Mouse (Mus musculus): ENCODE results near the gene Slc23a2. TPM values are rescaled to one million over a fixed set of nuclear protein-coding genes. Genes with fewer than 3 reads are reported as not detected.
A peak's percentile ranks its signal among the peaks of the same experiment; 100 is the strongest.

Slc23a2 gene
- polyA plus RNA-seq, 1 experiment from 2014 or later, result 16.7 TPM

DNA sequence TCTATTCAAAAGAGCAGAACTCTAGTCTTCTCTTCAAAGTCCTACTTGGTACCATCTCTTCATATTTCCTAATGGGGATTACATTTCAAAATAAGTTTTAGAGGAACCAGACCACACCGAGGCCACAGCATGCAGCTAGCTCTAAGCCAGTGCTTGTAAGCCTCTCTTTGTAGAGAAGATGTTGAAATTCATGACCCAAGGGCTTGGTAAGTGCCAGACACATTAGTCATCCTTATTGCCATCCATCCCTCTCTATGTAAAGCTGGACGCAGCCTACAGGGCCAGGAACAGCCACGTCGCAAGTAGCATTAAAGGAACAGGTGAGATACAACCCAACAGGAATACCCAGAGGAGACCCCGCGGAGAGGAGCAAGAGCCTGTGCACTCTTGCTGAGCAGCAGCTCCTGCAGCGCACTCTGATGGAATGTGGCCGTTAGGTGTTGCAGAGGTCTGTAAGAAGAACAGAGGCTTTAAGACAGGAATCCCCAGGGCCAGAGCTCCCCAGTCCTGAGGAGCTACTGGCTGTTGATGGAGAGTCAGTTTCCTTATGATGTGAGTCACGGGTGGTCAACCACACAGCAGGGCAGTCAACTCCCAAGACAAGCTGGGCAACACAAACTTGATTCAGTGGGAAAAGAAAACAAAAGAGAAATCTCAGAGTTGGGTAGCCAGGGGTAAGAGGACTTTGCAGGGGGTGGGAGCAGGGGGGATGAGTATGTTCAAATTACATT is 45.8 kb downstream of the Slc23a2 start:
- DNase-seq (ENCODE audit: low spot score), result no peak

GRCm38 (mm10) chr2:132098365-132098764 is 46.5 kb downstream of the Slc23a2 start:
- DNase-seq (ENCODE audit: low spot score), result no peak

DNA sequence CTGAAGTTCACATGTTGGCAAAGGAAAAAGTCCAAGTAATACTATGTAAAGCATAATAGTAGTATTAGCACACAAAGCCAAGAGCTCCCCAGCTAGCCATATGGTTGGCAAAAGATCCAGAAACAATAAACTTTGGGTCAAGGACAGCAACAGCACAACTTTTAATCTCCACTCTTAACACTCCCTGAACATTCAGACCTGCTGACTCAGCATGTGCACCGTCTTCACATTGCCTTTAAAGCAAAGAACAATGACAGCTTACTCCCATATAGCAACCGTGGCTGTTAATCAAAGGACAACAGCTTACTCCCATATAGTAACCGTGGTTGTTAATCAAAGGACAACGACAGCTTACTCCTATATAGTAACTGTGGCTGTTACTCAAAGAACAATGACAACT is 48.3 kb downstream of the Slc23a2 start:
- DNase-seq (ENCODE audit: low spot score), result no peak

- DNase-seq (ENCODE audit: low spot score), result no peak
Observed at GRCm38 (mm10) chr2:132095821-132096220, 49.1 kb downstream of the Slc23a2 start.

DNA sequence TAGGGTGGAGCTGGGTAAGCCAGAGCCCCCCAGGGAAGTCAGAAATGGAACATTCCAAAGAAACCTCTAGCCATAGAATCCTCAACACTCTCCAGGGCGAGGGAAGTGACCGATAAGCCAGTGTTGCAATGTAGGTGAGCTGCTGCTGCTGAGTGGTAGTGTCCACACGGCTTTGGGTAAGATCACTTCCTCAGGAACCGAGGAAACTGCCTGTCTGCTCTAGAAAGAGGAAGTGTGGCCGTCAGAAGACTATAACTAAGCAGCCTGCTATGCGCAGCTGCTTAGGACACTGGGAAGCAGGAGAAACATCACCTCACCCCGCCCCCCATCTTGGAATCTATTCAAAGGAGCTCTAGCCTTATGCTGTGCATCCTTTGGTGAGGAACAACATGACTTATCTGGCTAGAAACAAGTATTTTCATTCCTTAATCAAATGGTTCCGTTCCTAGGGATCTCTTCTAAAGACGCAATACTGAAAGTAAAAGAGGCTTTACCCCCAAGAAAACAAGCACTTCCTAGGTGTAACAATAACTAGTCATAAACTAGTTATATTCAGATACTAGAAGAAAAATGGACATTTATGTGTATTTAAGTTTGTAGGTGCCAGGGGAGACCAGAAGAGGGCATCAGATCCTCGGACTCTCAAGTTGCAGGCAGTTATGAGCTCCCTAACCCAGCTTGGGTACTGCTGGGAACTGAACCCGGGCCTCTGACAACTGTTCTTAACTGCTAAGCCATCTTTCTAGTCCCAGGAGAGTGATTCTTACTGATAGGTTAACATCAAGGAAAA is 50.3 kb downstream of the Slc23a2 start:
- DNase-seq (ENCODE audit: low spot score), result peak; percentile 36

- DNase-seq (ENCODE audit: low spot score), result no peak
Observed at GRCm38 (mm10) chr2:132093739-132094138, 51.2 kb downstream of the Slc23a2 start.

GRCm38 (mm10) chr2:132093298-132093697 is 51.6 kb downstream of the Slc23a2 start:
- no peak for DNase-seq (ENCODE audit: low spot score)

DNA sequence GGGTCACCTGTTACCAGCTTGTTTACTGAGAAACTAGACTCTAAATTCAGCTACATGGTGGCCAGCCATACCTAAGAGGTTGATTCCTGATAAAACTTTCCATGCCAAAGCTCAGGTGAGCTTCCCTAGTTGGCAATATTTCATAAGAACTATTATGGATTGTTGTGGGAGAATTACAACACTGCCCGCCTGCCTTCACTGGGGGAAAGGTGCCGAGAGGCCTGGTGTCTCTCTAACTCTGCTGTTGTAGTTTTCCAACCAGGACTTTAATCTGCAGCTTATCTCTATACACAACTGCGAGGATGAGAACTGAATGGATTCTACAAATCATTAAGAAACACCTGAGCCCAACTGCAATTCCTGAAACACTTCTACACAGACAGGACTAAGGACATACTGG is 52.2 kb downstream of the Slc23a2 start:
- DNase-seq (ENCODE audit: low spot score), result no peak

DNA sequence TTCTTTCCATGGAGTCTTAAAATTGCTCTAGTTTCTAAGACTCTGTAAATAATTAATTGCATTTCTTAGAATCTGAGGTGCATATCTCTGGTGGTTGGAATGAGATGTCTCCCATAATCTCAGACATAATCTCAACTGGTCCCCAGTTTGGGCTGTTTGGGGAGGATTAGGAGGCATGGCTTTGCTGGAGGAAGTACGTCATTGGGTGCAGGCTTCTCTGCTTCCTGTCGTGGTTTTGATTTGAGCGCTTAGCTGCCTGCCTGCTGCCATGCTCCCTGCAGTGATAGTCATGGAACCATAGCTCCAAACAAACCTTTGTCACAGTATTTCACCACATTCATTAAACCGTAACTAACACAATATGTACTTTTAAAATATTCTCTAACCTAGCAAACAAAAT is 53.2 kb downstream of the Slc23a2 start:
- no peak for DNase-seq (ENCODE audit: low spot score)

DNA sequence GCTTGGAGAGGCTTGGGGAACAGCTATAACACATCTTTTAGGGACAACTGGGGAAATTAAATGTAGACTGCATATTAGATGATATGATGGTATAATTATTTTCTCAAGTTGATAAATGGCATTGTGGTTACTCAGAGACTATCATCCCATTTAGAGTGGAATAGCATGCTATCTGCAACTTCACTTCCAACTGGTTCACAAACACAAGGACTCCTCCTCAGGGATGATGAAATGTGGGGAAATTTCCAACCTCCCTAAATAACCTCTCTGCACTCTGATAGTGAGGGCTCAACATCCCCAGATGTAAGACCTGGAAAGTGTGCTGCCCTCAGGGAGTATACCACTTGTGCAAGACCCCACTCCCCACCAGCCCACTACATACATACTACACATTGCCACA is 60.1 kb downstream of the Slc23a2 start:
- DNase-seq (ENCODE audit: low spot score), result no peak

DNA sequence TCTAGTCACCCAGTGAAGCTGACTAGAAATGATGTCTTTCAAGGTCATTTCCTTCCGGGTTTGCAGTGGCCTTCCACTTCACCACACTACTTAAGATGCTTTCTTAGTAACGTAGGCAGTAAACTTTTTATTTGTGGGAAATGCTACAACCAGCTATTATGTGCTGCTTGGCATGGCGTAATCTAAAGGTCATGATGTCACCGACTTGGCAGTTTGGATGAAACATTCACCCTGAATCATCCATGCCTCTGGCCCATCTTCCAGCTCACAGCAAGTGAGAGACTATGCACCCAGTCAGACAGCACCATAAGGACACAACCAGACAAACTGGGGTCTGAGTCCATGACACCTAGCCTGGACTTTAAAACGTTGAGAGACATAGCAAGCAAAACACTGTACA is 60.5 kb downstream of the Slc23a2 start:
- no peak for DNase-seq (ENCODE audit: low spot score)

DNA sequence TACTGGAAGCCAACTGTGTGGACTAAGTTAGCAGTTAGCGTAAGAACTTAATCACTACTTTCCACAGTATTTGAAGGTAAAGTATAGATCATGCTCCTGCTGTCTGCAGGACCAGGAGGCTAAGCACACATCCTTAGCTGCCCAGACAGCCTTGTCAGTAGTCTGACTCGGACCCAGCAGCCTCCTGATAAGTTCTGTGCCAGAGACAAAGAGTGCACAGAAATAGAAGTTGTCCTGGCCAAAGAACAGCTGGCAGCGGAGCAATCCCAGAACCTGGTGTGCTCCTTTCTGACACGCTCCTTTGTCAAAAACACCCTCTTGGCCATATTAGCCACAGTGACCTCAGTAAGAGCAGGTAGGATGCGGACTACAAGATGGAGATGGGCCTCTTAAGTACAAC is 65.8 kb downstream of the Slc23a2 start:
- DNase-seq (ENCODE audit: low spot score), result no peak

GRCm38 (mm10) chr2:132073052-132073451 is 71.9 kb downstream of the Slc23a2 start:
- DNase-seq (ENCODE audit: low spot score), result no peak

- DNase-seq (ENCODE audit: low spot score), result no peak
Observed at GRCm38 (mm10) chr2:132069985-132070735, 74.7 kb downstream of the Slc23a2 start.

GRCm38 (mm10) chr2:132064185-132064831 is 80.6 kb downstream of the Slc23a2 start:
- no peak for DNase-seq (ENCODE audit: low spot score)

GRCm38 (mm10) chr2:132063776-132064175 is 81.1 kb downstream of the Slc23a2 start:
- no peak for DNase-seq (ENCODE audit: low spot score)

DNA sequence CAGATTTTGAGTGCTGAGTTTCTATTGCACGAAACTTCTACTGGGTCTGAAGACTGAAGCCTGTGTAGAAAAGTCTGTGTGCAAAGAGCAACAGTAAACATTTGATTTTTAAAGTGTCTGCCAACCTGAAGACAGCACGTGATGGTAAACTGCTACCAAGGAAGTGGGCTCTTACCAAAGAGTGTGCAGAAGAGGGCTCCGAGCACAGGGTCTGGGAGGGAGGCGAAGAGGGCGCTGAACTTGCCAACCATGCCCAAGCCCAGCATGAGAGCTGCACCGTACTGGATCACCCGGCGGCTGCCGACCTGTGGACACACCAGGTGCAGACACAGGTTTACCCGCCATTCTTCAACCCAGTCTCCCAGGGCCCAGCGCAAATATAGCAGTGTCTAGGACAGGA is 83.0 kb downstream of the Slc23a2 start:
- DNase-seq (ENCODE audit: low spot score), result no peak

- DNase-seq (ENCODE audit: low spot score), result peak; percentile 14
Observed at GRCm38 (mm10) chr2:132059919-132060318, 85.0 kb downstream of the Slc23a2 start.

DNA sequence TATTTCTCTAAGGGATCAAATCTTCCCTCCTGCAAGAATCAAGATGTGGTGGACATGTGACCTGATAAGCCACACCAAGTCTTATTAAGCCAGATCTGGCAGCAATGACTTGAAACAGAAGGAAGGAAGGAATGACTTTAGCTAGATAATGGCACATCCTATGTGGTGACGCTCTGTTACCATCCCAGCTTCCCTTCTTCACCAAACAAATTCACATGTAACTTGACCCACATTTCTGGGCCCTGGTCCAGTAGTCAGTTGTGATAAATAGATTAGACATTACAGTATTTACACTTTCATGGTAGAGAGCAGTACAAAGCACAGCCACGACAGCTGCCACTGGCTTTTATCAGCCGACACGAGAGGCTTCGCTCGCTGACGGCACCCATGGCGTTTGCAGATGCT is 89.6 kb downstream of the Slc23a2 start:
- no peak for DNase-seq (ENCODE audit: low spot score)

GRCm38 (mm10) chr2:132053824-132054223 is 91.1 kb downstream of the Slc23a2 start:
- no peak for DNase-seq (ENCODE audit: low spot score)

- DNase-seq (ENCODE audit: low spot score), result no peak
Observed at GRCm38 (mm10) chr2:132051798-132052197, 93.1 kb downstream of the Slc23a2 start.

DNA sequence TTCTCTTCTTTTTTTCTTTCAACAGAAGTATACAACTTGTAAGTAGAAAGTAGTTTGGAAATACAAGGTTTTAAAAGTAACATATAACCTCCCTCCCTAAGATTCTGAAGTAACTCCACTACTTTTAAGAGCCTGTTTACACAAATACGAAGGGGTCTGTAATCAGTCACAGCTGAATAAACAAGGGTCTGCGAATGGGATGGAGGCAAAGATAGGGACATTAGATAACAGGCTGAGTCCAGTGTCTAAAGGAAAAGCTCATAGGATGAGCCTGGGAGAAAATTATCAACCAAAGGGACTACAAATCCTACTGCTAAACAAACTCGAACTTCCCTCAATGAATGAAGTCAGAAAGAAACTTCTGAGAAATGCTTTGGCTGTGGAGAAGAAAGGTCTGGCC is 95.0 kb downstream of the Slc23a2 start:
- DNase-seq (ENCODE audit: low spot score), result no peak
